Mouse (Mus musculus): ENCODE data around the gene Nit1.

Nit1 gene

DNA sequence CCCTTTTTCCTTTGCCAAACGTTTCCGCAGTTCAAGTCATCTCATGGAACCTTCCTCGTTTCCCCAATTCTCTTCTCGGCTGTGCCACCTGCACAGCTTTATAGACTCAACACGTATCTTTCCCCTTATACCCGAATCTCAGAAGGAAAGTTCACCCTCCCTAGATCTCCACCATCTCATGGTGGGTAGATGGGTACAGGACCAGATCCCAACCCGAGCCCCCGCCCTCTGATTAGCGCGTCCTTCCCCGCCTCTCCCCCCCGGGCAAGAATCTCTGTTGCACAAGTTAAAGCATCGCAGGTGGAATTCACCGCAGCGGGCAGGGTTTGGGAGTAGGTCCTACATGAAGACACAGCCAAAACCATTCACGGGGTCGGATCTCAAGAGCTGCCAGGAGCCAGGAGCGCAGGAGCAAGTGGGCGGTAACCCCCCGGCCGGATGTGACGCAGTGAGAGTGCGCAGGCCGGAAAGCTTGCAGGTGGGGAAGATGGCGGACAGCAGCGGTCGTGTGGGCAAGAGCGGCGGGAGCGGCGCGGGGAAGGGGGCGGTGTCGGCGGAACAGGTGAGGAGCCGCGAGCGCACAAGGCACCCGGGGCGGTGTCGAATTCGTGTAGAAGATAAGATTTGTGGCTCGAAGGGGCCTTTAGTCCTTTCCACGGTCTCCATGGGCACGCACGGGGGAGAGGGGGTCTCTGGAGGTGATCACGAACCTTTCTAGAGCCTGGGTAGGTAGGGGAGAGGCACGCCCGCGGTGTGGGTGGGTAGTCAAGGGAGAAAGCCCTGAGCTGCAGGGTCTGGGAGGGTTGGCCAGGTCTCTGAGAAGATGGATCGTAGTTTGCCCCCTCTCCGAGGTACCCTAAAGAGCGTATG is at the start of gene Nit1, which contains the start of gene Pfdn2:
Gene Nit1 (minus strand): TSS at position 422 of the 870 bp plus-strand sequence.
Gene Pfdn2 (plus strand): TSS at position 446 of the 870 bp plus-strand sequence.
- peak; percentile 78 to 82 for DNase-seq (ENCODE audit: low spot score in 2 of 2)

DNA sequence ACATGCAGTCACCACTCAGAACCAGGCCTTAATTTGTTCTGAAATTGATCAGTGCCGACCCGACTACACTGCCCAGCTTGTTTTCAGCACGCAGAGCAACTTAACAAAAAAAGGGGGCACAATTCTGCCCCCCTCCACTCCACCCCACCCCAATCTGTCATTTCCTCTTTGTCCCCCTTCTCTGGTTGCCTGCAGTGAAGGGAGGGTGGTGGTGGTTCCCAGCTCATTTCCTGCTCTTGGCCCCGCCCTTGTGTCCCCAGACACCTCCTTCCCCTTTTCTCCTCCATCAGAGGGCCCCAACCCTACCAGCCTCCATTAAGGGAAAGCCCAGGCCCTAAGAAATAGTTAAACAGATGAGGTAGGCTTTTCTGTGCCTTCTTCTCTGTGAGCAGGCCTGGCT is 44.7 kb upstream of the Nit1 start:
- DNase-seq (ENCODE audit: low spot score in 2 of 2), result no peak

DNA sequence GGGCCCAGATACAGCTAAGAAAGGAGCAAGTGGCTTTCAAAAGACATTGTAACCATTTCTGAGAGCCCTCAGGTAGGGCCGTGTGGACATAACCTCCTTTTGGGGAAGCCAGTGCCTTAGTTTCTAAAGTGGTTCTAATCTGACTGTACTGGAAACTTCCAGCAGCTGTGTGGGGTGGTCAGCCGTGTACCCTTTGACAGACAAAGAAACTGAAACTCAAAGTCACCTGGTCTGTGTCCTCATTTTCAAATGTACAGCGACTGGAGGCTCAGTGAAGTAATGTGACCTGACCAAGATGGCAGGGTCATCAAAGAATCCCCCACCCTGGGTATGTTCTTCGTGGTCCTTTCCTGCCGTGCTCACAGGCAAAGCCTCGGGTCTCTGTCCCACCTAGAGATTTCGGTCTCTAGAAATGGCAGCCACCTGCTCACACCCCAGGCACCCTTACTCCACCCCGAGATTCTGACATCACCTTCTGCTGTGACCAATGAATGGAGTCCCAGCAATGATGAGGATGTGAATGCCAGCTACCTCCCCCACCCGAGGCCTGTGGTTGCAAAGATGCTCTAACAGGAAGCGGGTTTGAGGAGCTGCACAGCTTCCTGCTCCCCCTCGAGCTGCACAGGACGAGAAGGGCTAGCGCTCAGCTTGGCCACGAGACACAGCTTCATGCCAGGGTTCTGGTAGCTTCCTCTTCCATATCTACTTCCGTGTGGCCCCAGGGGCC is 43.1 kb upstream of the Nit1 start, which contains the start of gene Arhgap30:
Gene Arhgap30 (plus strand): TSS at position 579 of the 727 bp plus-strand sequence.
- DNase-seq (ENCODE audit: low spot score in 2 of 2), result no peak

DNA sequence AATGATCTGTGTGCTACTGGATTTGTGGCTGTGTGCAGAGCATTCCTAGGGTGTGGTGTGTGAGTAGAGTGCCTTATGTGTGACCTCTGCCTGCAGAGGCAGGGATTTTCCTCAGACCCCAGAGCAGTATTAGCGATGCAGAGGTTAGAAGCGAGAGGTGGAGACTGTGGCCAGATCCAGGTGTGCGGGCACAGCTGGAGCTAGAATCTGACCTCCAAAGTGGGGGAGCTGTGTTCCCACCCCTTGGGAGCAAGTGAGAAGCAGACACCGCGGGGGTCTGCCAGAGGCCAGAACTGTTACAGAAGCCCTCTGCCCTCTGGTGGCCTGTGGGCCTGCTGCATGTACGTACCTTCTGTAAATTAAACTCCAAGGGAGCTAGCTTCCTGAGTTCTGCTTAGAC is 41.7 kb upstream of the Nit1 start:
- no peak for DNase-seq (ENCODE audit: low spot score in 2 of 2)

DNA sequence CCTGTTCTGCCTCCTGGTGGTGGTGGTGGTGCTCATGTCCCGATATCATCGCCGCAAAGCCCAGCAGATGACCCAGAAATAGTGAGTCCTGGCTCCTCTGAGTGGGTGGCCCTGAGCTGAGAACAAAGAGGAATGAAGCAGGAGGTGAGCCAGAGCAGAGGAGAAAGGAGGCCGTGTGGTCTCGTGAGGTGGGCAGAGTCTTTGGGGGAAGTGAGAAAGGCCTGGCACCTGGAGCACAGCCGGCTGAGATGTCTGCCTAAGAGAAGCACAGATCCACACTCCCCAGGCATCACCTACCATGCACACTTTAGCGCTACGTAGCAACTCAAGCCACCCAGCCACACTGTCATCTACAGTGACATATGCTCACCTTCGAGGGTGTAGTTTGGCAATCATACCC is 39.7 kb upstream of the Nit1 start:
- no peak for DNase-seq (ENCODE audit: low spot score in 2 of 2)

DNA sequence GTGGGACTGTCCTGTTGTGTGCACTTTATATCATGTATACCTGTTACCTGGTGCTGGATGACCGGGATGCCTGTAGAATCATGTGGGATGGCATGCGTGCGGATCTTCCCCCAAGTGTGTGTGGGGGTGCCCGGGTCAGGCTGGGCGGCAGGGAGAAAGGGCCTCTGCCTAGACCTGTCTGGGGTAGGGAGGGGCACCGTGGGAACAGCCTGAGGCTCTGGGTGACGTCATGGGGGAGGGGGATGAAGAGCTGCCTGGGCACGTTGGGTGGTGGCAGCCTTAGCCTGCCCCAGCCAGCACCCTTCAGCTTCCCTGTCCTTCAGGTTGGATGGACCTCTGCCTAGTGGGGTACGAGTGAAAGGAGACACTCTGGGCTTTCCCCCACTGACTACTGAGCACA is 38.9 kb upstream of the Nit1 start:
- no peak for DNase-seq (ENCODE audit: low spot score in 2 of 2)

DNA sequence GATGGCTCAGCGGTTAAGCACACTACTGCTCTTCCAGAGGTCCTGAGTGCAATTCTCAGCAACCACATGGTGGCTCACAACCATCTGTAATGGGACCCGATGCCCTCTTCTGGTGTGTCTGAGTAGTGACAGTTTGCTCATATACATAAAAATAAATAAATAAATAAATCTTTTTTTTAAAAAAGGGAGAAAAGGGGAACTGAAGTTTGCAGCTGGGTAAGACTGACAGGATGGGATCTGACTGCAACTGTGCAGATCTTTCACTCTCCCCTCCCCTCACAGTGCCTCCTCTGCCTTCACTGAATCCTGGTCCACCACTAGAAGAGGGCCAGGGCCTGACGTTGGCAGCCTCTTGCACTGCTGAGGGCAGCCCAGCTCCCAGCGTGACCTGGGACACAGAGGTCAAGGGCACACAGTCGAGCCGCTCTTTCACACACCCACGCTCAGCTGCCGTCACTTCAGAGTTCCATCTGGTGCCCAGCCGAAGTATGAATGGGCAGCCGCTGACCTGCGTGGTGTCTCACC is 36.7 kb upstream of the Nit1 start:
- DNase-seq (ENCODE audit: low spot score in 2 of 2), result no peak

DNA sequence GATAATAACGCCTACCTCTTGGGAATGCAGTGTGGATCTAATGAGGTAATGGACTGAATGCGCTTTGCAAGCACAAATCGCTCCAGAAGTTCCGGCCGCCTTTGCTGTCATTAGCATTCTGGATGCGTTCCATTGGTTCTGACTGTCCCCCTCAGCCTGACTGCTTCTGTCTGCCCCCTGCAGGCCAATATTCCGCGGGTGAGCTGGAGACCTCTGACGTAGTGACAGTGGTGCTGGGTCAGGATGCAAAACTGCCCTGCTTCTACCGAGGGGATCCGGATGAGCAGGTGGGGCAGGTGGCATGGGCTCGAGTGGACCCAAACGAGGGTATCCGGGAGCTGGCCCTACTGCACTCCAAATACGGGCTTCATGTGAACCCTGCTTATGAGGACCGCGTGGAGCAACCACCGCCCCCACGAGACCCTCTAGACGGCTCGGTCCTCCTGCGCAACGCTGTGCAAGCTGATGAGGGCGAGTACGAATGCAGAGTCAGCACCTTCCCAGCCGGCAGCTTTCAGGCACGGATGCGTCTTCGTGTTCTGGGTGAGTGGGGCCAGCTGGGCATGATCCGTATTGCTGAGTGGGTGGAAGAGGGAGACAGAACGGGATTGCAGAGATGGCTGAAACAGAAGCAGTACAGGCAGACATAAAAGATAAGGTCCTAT is 34.6 kb upstream of the Nit1 start:
- DNase-seq (ENCODE audit: low spot score in 2 of 2), result peak; percentile 43 to 49

DNA sequence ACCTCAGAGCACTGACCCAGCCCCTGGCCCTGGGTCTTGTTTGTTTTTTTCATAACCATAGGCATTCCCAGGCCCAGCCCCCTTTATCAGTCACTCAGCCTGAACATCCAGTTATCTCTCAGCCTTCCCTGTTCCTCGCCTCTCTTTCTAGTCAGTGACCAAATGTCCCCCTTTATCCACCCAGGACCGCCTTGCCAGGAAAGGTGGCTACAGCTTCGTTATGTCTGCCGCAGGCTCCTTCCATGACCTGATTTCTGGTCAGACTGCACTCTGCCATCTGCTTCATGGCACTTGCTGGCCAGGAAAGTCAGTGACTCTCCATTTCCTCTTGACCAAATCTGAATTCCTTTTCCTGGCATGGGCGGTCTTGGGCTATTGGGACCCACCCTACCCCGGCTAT is 32.9 kb upstream of the Nit1 start:
- no peak for DNase-seq (ENCODE audit: low spot score in 2 of 2)

DNA sequence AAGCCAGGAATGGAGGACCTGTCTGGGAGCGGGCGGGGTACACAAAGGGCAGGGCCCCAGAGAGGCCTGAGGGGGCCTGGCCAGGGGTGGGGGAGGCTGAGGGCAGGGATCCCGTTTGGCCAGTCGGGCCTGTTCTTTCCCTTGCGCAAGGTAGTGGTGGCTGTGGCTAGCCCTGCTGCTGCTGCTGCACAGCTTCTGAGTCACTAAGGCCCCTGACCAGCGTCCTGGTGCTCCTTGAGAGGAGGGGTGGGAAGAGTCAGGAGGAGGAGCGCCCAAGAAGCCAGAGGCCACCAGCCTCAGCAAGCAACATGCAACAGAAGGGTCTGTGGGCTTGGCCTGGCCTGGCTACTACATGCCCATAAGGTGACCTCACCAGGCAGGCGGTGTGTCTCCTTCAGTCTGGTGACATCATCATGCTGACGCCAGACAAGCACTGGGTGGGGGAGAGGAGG is 30.2 kb upstream of the Nit1 start:
- no peak for DNase-seq (ENCODE audit: low spot score in 2 of 2)

DNA sequence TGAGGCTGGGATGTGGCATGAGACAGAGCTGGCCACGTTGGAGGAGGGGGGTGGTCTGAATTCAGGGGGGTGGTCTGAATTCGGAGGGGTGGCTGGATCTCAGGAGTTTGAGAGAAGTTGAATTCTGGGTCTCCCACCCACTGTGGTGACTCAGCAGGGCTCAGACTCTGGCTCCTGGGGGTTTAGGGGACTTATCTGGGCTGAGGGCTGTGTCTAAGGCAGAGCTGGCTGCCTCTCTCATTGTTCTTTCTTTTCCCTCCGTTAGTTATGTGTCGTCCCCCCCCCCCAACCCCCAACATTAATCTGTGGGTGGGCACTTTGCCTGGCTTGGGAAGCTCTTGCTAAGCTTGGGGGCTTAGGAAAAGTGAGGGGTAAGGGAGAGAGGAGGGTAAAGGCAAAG is 28.5 kb upstream of the Nit1 start:
- DNase-seq (ENCODE audit: low spot score in 2 of 2), result no peak

DNA sequence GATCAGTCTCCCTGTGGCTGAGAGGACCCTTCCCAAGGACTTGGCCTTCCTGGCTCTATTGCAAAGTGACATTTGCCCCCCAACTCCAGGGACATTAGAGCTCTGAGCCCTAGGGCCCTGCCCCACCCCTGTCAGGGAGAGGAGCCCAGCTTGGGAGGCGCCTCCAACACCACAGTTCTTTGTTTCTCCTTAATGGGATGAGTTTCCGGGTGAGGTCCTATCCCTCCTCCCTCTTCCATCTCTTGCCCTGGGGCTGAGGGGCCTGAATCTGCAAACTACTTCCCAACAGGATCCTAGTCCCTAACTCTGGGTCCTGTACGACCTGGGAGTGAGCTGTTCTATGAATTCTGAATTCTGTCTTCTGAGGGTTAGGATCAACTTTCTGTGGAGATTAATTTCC is 27.4 kb upstream of the Nit1 start:
- no peak for DNase-seq (ENCODE audit: low spot score in 2 of 2)

DNA sequence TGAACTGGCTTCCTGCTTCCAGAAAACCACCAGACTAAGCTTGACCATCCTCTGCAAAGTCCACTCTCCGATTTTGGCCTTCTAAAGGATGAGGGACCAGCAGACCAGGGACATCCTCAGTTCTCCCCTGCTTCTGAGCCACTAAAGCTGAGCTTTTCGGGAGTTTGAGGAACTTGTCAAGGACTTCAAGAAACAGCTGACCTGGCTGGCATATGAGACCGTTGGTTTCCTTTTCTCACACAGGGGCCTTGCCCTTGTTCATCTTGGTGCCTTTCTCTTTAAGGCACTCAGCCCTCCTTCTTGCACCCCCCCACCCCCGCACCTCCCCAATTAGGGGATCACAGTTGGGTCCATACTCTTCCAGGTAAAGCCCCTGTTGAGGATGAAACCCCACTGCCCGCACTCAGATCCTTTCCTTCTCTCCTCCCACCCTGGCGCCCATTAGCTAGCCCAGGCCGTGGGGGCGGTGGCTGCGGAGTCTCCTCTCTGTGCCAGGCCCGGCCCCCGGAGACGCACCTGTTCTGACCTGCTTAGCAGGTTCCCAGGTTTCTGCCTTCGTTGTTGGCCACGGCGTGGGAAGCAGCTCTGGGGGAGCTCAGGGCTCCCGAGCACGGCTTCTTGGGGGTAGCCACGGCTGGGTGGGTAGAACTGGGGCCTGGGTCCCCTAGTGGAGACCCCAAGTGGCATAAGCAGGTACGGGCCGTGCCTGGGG is 24.6 kb upstream of the Nit1 start, which contains the start of gene Nectin4:
Gene Nectin4 (plus strand): TSS at position 255 of the 712 bp plus-strand sequence.
- DNase-seq (ENCODE audit: low spot score in 2 of 2), result no peak

DNA sequence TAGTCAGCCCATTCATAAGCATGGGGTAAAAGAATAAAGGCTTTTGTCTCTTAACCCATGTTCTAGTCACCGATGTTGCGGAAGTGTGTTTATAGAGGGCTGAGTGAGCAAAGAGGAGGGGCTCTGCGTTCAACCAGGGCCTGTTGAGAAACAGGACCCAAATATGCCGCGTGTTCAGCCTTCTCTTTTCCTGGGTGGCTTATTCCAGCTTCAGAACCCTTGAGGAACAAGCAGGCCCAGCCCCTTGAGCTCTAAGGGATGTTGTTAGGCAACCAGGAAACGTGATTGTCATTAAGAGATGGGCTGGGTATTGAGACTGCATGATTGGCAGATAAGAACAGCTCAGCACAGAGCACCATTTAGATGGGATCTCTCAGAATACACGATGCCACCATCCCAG is 20.5 kb upstream of the Nit1 start:
- DNase-seq (ENCODE audit: low spot score in 2 of 2), result no peak

DNA sequence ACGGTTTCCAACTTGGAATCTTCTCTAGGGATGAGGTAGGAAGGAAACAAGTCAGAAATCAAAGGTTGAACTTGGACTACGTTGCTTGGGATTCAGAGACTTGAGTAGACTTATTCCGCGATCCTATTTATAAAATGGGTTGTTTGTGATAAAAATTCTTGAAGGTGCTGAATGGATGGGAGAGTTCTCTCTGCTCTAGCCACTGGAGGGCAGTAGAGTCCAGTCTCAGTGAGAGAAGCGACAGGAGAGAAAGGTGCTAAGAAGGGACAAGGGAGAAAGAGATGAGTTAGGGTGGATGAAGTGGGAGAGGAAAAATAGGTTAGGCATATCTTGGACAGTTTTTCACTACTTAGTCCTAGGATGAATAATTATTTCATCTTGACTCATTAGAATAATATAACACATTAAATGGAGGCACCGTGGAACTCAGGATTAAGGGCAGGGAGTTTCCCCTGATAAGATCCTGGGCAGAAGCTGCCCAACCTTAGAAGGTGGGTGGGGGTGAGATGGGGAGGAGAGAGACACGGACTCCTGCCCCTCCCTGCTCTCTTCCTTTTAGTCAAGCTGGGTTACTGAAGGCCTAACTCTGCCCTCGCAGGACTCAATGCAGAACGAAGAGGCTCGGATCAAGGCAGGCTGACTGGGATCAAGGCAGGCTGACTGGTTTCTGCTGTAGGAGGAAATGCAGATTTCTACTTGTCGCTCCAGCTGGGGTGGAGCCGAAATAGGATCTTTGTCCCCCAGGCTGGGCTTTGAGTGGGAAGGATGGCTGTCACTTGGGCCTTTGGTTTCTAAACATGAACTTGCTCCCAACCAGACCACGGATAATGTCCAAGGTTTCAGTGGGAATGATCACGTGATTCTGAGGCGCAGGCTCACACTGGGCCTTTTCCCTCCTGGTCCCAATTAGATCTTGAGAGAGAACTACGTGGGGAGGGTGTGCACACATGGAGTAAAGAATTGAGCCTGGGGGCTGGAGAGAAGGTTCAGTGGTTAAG is 16.0 kb upstream of the Nit1 start:
- DNase-seq (ENCODE audit: low spot score in 2 of 2), result peak in 1 of 2 experiments; percentile 64

DNA sequence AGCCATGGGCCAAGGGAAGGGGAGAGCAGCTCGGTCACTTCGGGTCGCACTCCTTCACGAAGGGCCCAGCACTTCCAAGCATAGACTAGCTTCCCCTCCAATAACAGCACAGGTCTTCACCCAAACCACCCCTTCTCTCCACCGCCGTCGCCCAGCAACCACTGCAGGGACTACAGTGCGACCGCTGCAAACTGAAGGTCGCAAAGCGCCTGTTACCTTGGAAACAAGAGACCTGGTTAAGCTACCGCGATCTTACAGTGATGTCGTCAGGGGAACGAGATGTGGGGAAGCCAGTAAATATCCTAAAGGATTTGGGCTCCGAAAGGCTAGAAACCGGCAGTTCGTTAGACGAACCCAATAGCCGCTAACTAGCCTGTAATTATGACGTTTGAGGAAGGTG is 15.2 kb upstream of the Nit1 start, which contains the start of gene Klhdc9:
Gene Klhdc9 (minus strand): TSS at position 143 of the 400 bp plus-strand sequence.
- DNase-seq (ENCODE audit: low spot score in 2 of 2), result peak; percentile 78

DNA sequence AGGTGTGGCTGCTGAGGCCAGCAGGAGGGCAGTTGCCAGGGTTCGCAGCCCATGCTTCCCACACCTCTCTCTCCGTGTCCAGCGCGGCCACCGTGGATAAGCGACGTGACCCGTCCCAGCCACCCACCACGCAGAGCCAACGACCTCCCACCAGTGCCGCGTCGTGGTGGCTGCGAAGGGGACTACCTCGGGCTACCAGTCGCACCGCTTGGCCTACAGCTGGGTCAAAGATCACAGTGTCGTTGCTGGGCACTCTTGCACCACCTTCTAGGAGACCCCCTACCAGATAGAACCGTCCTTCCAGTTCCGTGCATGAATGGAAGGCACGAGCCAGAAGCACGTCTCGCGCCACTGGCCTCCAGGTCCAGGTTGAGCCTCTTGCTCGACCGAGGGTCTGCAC is 14.8 kb upstream of the Nit1 start:
- DNase-seq (ENCODE audit: low spot score in 2 of 2), result no peak

DNA sequence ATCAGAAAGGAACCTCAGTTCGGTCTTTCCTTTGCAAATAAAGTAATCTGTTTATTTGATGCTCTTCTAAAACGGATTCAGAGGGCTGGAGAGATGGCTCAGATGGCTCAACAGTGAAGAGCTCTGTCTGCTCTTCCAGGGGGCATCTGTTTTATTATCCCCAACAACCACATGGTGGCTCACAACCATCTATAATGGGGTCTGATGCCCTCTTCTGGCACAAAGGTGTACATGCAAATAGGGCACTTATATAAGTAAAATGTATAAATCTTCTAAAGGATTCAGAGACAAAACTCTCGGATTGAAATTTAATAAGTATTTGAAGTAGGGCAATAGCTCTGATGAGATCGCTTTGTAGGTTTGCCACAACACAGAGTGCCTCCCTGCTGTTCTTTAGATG is 13.0 kb upstream of the Nit1 start:
- DNase-seq (ENCODE audit: low spot score in 2 of 2), result no peak

DNA sequence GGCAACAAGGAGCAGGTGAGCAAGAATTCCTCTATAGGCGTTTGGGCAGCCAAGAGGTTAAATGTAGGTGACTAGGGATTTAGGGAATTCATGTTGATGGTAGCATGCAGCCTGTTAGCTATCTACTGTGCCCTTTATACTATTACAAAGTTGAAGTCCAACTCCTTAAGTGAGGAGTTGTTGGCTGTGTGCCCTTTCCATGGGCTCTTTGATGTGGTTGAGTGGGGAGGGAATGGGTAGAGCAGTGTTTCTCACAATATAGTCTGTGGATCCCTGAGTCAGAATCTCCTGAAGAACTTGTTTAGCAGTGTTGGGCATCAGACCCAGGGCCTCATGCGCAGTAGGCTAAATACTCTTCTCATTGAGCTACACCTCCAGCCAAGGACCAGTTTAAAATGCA is 11.4 kb upstream of the Nit1 start:
- DNase-seq (ENCODE audit: low spot score in 2 of 2), result no peak

DNA sequence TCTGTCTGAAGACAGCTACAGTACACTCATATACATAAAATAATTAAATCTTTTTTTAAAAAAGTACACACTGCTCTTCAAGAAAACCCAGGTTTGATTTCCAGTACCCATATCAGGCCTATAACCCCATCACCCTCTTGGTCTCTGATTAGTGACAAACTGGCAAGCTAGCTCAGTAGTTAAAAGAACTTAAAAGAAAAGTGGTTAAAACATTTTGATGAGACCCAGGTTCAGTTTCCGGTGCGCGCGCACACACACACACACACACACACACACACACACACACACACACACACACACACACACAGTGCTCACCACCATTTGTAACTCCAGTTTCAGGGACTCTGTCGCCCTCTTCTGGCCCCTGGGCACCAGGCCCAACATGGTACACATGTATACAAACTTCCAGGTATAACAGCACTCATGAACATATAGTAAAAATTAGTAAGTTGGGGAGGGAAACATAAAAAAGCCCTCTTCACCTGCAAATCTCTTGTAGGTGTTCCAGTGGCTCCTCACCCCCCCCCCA is 10.4 kb upstream of the Nit1 start:
- no peak for DNase-seq (ENCODE audit: low spot score in 2 of 2)
